Mouse (Mus musculus) liver, postnatal 0 days (tissue): ENCODE data around the gene Ttc9b. TPM values are rescaled to one million over a fixed set of nuclear protein-coding genes. Genes with fewer than 3 reads are reported as not detected.
A peak's percentile ranks its signal among the peaks of the same experiment; 100 is the strongest.

Experiments
- ATAC-seq: fragments of 200-750 bp; cut with Nextera tagmentation; 2 replicates; pipeline ENCODE4 v1.8.0; 2017; ENCODE audit warnings: mild to moderate bottlenecking, moderate library complexity
- DNase-seq: peaks from one replicate; pipeline ENCODE4 v3.0.0-alpha.2; 2016
- H3K27ac ChIP-seq: fragments of 300-500 bp; sonication (generic); 2 replicates; pipeline ENCODE4 v1.5.1; 2014; ENCODE audit warnings: antibody characterized with exemption, moderate library complexity, mild to moderate bottlenecking, low read depth
- H3K27me3 ChIP-seq: fragments of 300-500 bp; sonication (generic); 2 replicates; pipeline ENCODE4 v1.6.1; 2014; ENCODE audit warnings: low read length, control low read depth, mixed read lengths; ENCODE audit not compliant: insufficient read depth
- H3K36me3 ChIP-seq: fragments of 300-500 bp; sonication (generic); replicated peaks from 2 replicates; pipeline ENCODE4 v1.6.1; 2014; ENCODE audit warnings: mild to moderate bottlenecking, control low read depth, low read length, moderate library complexity, mixed read lengths; ENCODE audit not compliant: insufficient read depth
- H3K4me1 ChIP-seq: fragments of 300-500 bp; sonication (generic); 2 replicates; pipeline ENCODE4 v1.6.1; 2014; ENCODE audit warnings: antibody characterized with exemption, mild to moderate bottlenecking, control low read depth; ENCODE audit not compliant: insufficient read depth
- H3K4me2 ChIP-seq: fragments of 300-500 bp; sonication (generic); 2 replicates; pipeline ENCODE4 v1.6.1; 2014; ENCODE audit warnings: low read depth, mild to moderate bottlenecking, low read length, moderate library complexity, mixed read lengths
- H3K4me3 ChIP-seq: fragments of 300-500 bp; sonication (generic); 2 replicates; pipeline ENCODE4 v1.5.1; 2014; ENCODE audit warnings: low read depth, low read length
- H3K9ac ChIP-seq: fragments of 300-500 bp; sonication (generic); replicated peaks from 2 replicates; pipeline ENCODE4 v1.6.1; 2014; ENCODE audit warnings: mild to moderate bottlenecking, moderate library complexity
- H3K9me3 ChIP-seq: fragments of 300-500 bp; sonication (generic); 2 replicates; pipeline ENCODE4 v1.6.1; 2016; ENCODE audit warnings: mild to moderate bottlenecking, control low read depth, low read length, mixed read lengths
- CTCF ChIP-seq: sonication (generic); IDR thresholded peaks from 2 replicates; pipeline ENCODE4 v1.5.1; 2016; ENCODE audit warnings: antibody characterized with exemption, low read depth
- EP300 ChIP-seq: IDR thresholded peaks from 2 replicates; pipeline ENCODE4 v1.6.1; 2016; ENCODE audit warnings: antibody characterized with exemption, low read depth, mild to moderate bottlenecking
- WGBS: fragments of 180-500 bp; shearing (Covaris S2); extraction: QIAGEN DNeasy Blood & Tissue Kit; methylation state at CpG from one replicate; pipeline ENCODE4 v1.1.7; 2014; ENCODE audit not compliant: insufficient replicate concordance; 5-methylcytosine and 5-hydroxymethylcytosine counted together
- polyA plus RNA-seq: library from polyadenylated mRNA; unstranded; fragments of >200 nt; fragmentation: Nextera tagmentation; extraction: Ambion mirVana; gene quantifications from 2 replicates; pipeline ENCODE4 v1.2.1, GENCODE M21; 2015

The Ttc9b gene
- polyA plus RNA-seq, 1 experiment from 2014 or later = not detected

- ATAC-seq (no peak), DNase-seq (no peak)
- no peak overlapping the region for H3K9ac ChIP-seq
- peaks cover 28% of the 10 kb centered on the region for H3K36me3 ChIP-seq
- no peak overlapping the region for H3K4me3 ChIP-seq
- WGBS = 68% methylated on average over 3 of the region's 3 CpGs
- no peaks in the 10 kb centered on the region for H3K9me3 ChIP-seq
- no peak overlapping the region for H3K4me2 ChIP-seq
- peaks cover 34% of the 10 kb centered on the region for H3K4me1 ChIP-seq
- H3K27me3 ChIP-seq = no peaks in the 10 kb centered on the region
- TF ChIP-seq CTCF = no peak
- no peak for TF ChIP-seq EP300
- H3K27ac ChIP-seq = peak overlapping the region; percentile 11; the same call in 1 of the 2 replicates
Observed at GRCm38 (mm10) chr7:27608130-27608529, 45.6 kb upstream of the Ttc9b start.

GRCm38 (mm10) chr7:27609285-27609684, 44.4 kb upstream of the Ttc9b start:
- Histone ChIP-seq H3K4me2 (no peak overlapping the region), H3K9ac (no peak overlapping the region), H3K36me3 (peaks cover 30% of the 10 kb centered on the region), H3K4me3 (no peak overlapping the region), H3K27me3 (no peaks in the 10 kb centered on the region), H3K9me3 (no peaks in the 10 kb centered on the region), H3K4me1 (peaks cover 27% of the 10 kb centered on the region), H3K27ac (no peak overlapping the region)
- 67% methylated on average over 4 of the region's 4 CpGs for WGBS
- DNase-seq (no peak), ATAC-seq (no peak)
- TF ChIP-seq EP300 = no peak
- TF ChIP-seq CTCF = no peak

GRCm38 (mm10) chr7:27609688-27610087, 44.0 kb upstream of the Ttc9b start:
- Histone ChIP-seq H3K4me3 (no peak overlapping the region), H3K9me3 (no peaks in the 10 kb centered on the region), H3K9ac (no peak overlapping the region), H3K27me3 (no peaks in the 10 kb centered on the region), H3K4me2 (no peak overlapping the region), H3K27ac (no peak overlapping the region), H3K36me3 (peaks cover 30% of the 10 kb centered on the region), H3K4me1 (peaks cover 24% of the 10 kb centered on the region)
- DNase-seq (no peak), ATAC-seq (no peak)
- TF ChIP-seq EP300 = no peak
- WGBS = 48% methylated on average over 2 of the region's 2 CpGs

GRCm38 (mm10) chr7:27610370-27610769, 43.3 kb upstream of the Ttc9b start:
- DNase-seq (no peak), ATAC-seq (no peak)
- H3K4me3 ChIP-seq = no peak overlapping the region
- no peak overlapping the region for H3K4me2 ChIP-seq
- H3K9ac ChIP-seq = no peak overlapping the region
- 89% methylated on average over 3 of the region's 3 CpGs for WGBS
- no peak overlapping the region for H3K27ac ChIP-seq
- H3K27me3 ChIP-seq = no peaks in the 10 kb centered on the region
- no peak for TF ChIP-seq EP300
- TF ChIP-seq CTCF = no peak
- H3K9me3 ChIP-seq = no peaks in the 10 kb centered on the region
- peaks cover 30% of the 10 kb centered on the region for H3K36me3 ChIP-seq
- H3K4me1 ChIP-seq = peaks cover 19% of the 10 kb centered on the region

DNA sequence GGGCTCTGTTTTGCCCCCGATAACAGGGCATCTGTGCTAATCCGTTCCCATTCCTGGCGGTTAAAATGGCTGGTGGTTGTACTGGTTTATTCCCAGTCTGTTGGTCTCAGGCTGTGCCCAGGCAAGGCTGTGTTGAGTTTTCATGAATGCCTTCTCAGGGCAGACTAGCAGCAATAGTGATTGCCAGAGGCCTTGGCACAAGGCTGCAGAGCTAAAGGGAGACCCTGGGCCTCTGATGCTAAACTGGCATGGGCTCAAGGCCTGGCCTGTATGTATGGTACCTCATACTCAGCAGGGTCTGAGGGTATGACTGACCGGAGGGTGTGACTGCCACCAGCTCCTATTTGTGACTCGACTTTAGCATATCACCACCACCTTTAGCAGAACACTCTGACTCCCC, 42.8 kb upstream of the Ttc9b start:
- no peaks in the 10 kb centered on the region for H3K27me3 ChIP-seq
- no peak for TF ChIP-seq EP300
- TF ChIP-seq CTCF = no peak
- H3K4me3 ChIP-seq = no peak overlapping the region
- ATAC-seq = no peak
- no peaks in the 10 kb centered on the region for H3K9me3 ChIP-seq
- WGBS = 90% methylated on average over 5 of the region's 5 CpGs
- peaks cover 32% of the 10 kb centered on the region for H3K36me3 ChIP-seq
- peaks cover 14% of the 10 kb centered on the region for H3K4me1 ChIP-seq
- H3K27ac ChIP-seq = no peak overlapping the region
- H3K4me2 ChIP-seq = no peak overlapping the region
- no peak overlapping the region for H3K9ac ChIP-seq
- DNase-seq = no peak

DNA sequence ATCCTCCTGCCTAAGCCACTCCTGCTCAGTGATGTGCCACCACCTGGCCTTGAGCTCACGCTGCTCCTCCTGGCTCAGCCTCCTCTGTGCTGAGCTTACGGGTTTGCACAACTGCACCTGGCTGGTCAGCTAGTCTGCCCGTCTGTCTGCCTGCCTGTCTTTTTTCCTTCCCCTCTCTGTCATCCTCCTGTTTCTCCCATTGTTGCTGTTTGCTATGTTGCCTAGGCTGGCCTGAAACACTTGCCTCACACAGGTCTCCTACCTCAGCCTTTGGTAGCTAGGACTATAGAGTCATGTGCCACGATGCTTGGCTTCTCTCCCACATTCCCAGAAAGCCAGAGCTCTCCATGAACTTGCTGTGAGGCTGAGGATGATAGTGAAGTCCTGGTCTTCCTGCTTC, 40.8 kb upstream of the Ttc9b start:
- peaks cover 49% of the 10 kb centered on the region for H3K36me3 ChIP-seq
- H3K4me1 ChIP-seq = no peaks in the 10 kb centered on the region; the same call in 1 of the 2 replicates
- 66% methylated on average over 4 of the region's 4 CpGs for WGBS
- no peaks in the 10 kb centered on the region for H3K27me3 ChIP-seq
- no peaks in the 10 kb centered on the region for H3K9me3 ChIP-seq
- H3K9ac ChIP-seq = no peak overlapping the region
- no peak overlapping the region for H3K4me2 ChIP-seq
- DNase-seq = no peak
- no peak for TF ChIP-seq CTCF
- no peak for TF ChIP-seq EP300
- no peak for ATAC-seq
- no peak overlapping the region for H3K4me3 ChIP-seq
- no peak overlapping the region for H3K27ac ChIP-seq
